Mouse (Mus musculus) neural tube, embryonic 11.5 days (tissue): ENCODE measurements around the gene Mgst3. TPM values are rescaled to one million over a fixed set of nuclear protein-coding genes. Genes with fewer than 3 reads are reported as not detected.

Source experiments
- ATAC-seq: fragments of 200-750 bp; cut with Nextera tagmentation; 2 replicates; pipeline ENCODE4 v1.8.0; 2017; ENCODE audit warnings: moderate number of reproducible peaks, mild to moderate bottlenecking, moderate TSS enrichment, moderate library complexity; ENCODE audit not compliant: insufficient read depth, low FRiP score, low TSS enrichment
- DNase-seq: peaks from one replicate; pipeline ENCODE4 v3.0.0-alpha.2; 2015; ENCODE audit warnings: low spot score
- H3K27ac ChIP-seq: fragments of 300-500 bp; sonication (generic); 2 replicates; pipeline ENCODE4 v1.5.1; 2014; ENCODE audit warnings: low read depth, mild to moderate bottlenecking, low read length
- H3K27me3 ChIP-seq: fragments of 300-500 bp; sonication (generic); 2 replicates; pipeline ENCODE4 v1.6.1; 2014; ENCODE audit warnings: mild to moderate bottlenecking, low read length, mixed read lengths; ENCODE audit not compliant: control insufficient read depth, insufficient read depth
- H3K36me3 ChIP-seq: fragments of 300-500 bp; sonication (generic); 2 replicates; pipeline ENCODE4 v1.6.1; 2014; ENCODE audit warnings: mild to moderate bottlenecking, low read length, moderate library complexity, mixed read lengths; ENCODE audit not compliant: control insufficient read depth, insufficient read depth
- H3K4me1 ChIP-seq: fragments of 300-500 bp; sonication (generic); 2 replicates; pipeline ENCODE4 v1.6.1; 2014; ENCODE audit warnings: low read length, mixed read lengths; ENCODE audit not compliant: control insufficient read depth, insufficient read depth
- H3K4me2 ChIP-seq: fragments of 300-500 bp; sonication (generic); 2 replicates; pipeline ENCODE4 v1.6.1; 2014; ENCODE audit warnings: low read depth, mild to moderate bottlenecking, moderate library complexity
- H3K4me3 ChIP-seq: fragments of 300-500 bp; sonication (generic); 2 replicates; pipeline ENCODE4 v1.5.1; 2014; ENCODE audit warnings: low read depth, low read length
- H3K9ac ChIP-seq: fragments of 300-500 bp; sonication (generic); 2 replicates; pipeline ENCODE4 v1.6.1; 2014; ENCODE audit warnings: mild to moderate bottlenecking, low read length
- H3K9me3 ChIP-seq: fragments of 300-500 bp; sonication (generic); 2 replicates; pipeline ENCODE4 v1.6.1; 2016; ENCODE audit warnings: low read length; ENCODE audit not compliant: control insufficient read depth
- WGBS: fragments of 180-500 bp; shearing (Covaris S2); extraction: QIAGEN DNeasy Blood & Tissue Kit; methylation state at CpG from one replicate; pipeline ENCODE4 v1.1.7; 2014; 5-methylcytosine and 5-hydroxymethylcytosine counted together
- polyA plus RNA-seq: library from polyadenylated mRNA; unstranded; fragments of >200 nt; fragmentation: Nextera tagmentation; extraction: Ambion mirVana; gene quantifications from 2 replicates; pipeline ENCODE4 v1.2.1, GENCODE M21; 2014

The Mgst3 gene
- polyA plus RNA-seq, 1 experiment from 2014 or later, result 78.0 TPM

DNA sequence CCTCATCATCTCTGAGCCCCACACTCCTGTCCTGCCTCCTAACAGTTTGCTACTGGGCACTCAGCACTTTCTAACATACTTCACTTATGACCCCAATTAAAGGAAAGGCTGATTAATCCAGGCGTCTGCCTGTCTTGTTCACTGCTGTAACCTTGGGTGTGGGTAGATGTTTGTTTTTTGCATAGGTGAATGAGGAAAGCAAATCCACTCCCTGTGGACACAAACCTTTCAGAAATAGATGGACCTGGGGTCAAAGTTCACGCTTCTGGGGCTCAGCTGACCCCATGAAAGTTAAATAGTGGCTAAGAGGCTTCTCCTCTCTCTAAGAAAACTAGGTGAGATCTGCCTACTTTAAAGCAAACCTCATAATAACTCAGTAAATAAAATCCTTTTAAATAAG lies 18.7 kb downstream of the Mgst3 start:
- Histone ChIP-seq H3K27me3 (no peaks in the 10 kb centered on the region), H3K4me2 (no peak overlapping the region; the same call in 1 of the 2 replicates), H3K4me1 (peaks cover 6% of the 10 kb centered on the region; the same call in 1 of the 2 replicates), H3K27ac (no peak overlapping the region), H3K36me3 (no peaks in the 10 kb centered on the region), H3K9ac (no peak overlapping the region), H3K9me3 (no peaks in the 10 kb centered on the region), H3K4me3 (no peak overlapping the region)
- WGBS, result 55% methylated on average over 2 of the region's 2 CpGs
- ATAC-seq (no peak), DNase-seq (no peak)

DNA sequence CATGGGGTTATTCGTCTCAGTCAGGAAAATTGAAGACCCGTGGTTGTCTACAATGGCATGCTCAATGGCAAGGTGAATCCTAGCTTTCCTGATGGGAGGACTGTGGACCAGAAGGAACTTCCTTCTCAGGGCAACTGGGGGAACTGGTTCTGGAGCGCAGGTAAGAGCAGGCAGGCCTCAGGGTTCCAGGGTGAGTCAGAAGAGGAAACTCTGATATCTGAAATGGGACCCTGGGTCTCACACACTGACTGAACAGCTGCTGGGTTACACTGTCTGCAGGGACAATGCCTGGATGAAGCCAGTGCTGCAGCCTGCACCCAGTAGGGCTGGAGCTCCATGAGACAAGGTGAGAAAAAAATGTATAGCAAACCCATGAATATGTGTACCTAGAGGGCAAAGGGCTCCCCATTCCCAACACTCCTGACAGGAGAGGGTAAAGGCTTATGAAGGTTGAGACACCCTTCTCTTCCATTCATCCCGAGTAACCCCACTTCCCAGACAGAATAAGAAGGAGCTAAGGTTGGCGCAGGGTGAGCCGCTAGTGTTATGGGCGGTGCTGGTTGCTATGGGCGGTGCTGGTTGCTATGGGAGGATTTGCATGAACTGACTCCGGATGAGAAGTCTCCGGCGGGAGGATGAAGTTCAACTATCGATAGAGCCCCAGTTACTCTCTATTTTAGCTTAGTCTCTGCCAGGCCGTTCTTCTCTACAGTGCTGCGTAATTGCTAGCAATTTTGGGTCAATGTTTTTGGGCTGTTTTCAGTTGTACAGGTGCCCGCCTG lies 19.4 kb downstream of the Mgst3 start:
- ATAC-seq (peak; percentile 75; the same call in 1 of the 2 replicates), DNase-seq (peak; percentile 73)

DNA sequence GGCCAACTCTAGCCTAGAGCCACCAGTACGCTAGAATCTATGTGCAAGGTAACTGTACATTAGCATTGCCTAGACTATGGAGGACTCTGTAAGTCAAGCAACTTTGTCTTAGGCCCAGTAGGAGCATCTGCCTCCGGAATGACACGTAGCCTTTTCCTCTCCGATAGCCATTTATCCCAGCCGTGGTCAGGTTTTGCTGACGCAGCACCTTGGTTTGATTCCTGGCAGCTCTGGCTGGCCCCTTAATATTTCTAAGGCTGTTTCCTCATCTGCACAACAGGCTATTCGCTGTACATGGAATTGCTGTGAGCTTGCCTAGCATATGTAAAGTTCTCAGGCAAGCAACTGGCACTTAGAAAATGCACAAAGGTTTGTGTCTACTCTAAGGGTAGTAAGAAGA lies 20.9 kb downstream of the Mgst3 start:
- Histone ChIP-seq H3K9me3 (no peaks in the 10 kb centered on the region), H3K9ac (no peak overlapping the region), H3K27ac (no peak overlapping the region), H3K4me3 (no peak overlapping the region), H3K36me3 (no peaks in the 10 kb centered on the region), H3K27me3 (no peaks in the 10 kb centered on the region), H3K4me2 (no peak overlapping the region), H3K4me1 (peaks cover 6% of the 10 kb centered on the region; the same call in 1 of the 2 replicates)
- ATAC-seq, result no peak
- 94% methylated on average over 7 of the region's 7 CpGs for WGBS
- DNase-seq, result no peak

More for the DNA sequence above, 19.4 kb downstream of the Mgst3 start:
- no peaks in the 10 kb centered on the region for H3K27me3 ChIP-seq
- H3K36me3 ChIP-seq, result no peaks in the 10 kb centered on the region
- no peak overlapping the region for H3K27ac ChIP-seq
- no peaks in the 10 kb centered on the region for H3K9me3 ChIP-seq
- WGBS, result 19% methylated on average over 15 of the region's 15 CpGs
- peaks cover 6% of the 10 kb centered on the region; the same call in 1 of the 2 replicates for H3K4me1 ChIP-seq
- peak overlapping the region; percentile 19; the same call in 1 of the 2 replicates for H3K4me2 ChIP-seq
- no peak overlapping the region for H3K9ac ChIP-seq
- H3K4me3 ChIP-seq, result no peak overlapping the region

DNA sequence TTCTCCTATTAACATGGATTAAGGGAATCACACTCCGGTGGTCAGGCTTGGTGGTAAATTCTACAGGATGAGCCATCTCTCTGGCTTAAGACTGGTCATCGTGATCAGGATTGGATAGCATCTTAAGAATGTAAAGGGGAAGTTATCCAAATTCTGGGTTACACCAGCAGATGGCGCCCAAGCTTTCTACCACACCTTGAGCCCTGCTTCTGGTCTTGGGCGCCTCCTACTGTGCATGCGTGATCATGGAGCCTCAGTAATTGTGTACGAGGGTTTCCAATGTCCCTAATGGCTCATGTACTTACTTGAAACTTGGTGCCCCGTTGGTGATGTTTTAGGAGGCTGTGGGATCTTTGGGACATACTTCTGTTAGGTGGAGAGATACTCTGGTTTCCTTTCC lies 23.7 kb downstream of the Mgst3 start:
- H3K4me2 ChIP-seq, result no peak overlapping the region
- peaks cover 6% of the 10 kb centered on the region; the same call in 1 of the 2 replicates for H3K4me1 ChIP-seq
- H3K27ac ChIP-seq, result no peak overlapping the region
- H3K27me3 ChIP-seq, result no peaks in the 10 kb centered on the region
- H3K9ac ChIP-seq, result no peak overlapping the region
- peak; percentile 45; the same call in 1 of the 2 replicates for ATAC-seq
- no peaks in the 10 kb centered on the region for H3K9me3 ChIP-seq
- DNase-seq, result peak; percentile 85
- no peaks in the 10 kb centered on the region for H3K36me3 ChIP-seq
- no peak overlapping the region for H3K4me3 ChIP-seq
- WGBS, result 12% methylated on average over 7 of the region's 7 CpGs

DNA sequence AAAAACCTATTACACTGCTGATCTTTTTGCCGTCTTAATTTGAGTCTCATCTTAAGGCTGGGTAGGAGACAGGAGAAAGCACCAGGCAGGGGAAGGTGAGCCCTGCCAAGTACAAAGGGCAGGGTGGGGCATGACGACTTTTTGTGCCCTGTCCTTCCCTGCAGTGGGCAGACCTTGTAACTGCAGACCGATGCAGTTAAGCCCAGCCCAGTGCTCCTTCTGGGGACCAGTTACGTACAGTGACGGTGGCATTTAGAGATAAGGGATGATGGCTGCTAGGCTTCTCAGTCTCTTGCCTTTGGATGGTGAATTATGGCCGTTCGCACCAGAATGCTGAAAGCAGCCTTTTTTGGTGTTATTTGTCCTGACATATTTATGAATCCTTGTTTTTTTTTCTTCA lies 25.1 kb downstream of the Mgst3 start:
- ATAC-seq (no peak), DNase-seq (no peak)
- Histone ChIP-seq H3K4me2 (no peak overlapping the region), H3K36me3 (no peaks in the 10 kb centered on the region), H3K27me3 (no peaks in the 10 kb centered on the region), H3K27ac (no peak overlapping the region), H3K9ac (no peak overlapping the region), H3K9me3 (no peaks in the 10 kb centered on the region), H3K4me1 (no peaks in the 10 kb centered on the region), H3K4me3 (no peak overlapping the region)
- WGBS, result 84% methylated on average over 7 of the region's 7 CpGs

DNA sequence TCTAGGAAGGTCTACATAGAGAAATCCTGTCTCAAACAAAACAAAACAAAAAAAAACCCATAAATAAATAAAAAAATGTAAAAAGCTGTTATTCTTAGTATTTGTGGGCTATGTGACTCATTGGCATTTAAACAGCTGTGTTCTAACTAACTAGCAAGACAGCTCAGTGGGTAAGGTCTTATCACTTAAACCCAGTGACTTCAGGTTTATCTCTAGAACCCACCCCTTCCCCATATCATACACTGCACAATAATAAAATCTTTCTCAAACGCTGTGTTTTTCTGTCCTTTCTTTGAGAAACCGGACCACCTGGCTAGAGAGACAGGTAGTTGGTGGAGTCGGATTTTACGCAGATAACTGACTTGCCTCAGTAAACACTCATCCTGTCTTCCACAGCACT lies 25.6 kb downstream of the Mgst3 start:
- DNase-seq, result no peak
- H3K4me2 ChIP-seq, result no peak overlapping the region
- H3K4me3 ChIP-seq, result no peak overlapping the region
- no peak overlapping the region for H3K27ac ChIP-seq
- H3K9me3 ChIP-seq, result no peaks in the 10 kb centered on the region
- H3K36me3 ChIP-seq, result no peaks in the 10 kb centered on the region
- WGBS, result 90% methylated on average over 4 of the region's 4 CpGs
- ATAC-seq, result no peak
- H3K4me1 ChIP-seq, result no peaks in the 10 kb centered on the region
- H3K9ac ChIP-seq, result no peak overlapping the region
- H3K27me3 ChIP-seq, result no peaks in the 10 kb centered on the region

DNA sequence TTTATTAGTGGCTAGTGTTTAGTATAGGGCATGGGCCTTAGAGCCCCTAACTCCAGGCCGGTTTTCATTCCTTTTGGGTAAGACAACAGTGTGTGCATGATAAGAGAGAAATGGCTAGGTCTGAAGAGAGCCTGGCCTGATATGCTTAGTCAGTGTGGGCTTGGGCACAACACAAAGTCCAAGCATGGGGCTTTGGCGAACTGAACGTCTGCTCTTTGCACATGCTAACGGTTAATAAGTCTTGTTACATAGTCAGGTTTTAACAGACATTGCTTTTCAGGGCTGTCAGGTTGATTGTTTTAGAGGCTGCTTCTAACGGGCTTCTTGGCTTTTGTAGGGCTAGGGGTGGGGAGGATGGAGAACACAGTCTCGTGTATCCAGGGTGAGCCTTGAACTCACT lies 27.0 kb downstream of the Mgst3 start:
- Histone ChIP-seq H3K9me3 (no peaks in the 10 kb centered on the region), H3K36me3 (no peaks in the 10 kb centered on the region), H3K4me2 (no peak overlapping the region), H3K27ac (no peak overlapping the region), H3K4me1 (no peaks in the 10 kb centered on the region), H3K4me3 (no peak overlapping the region), H3K9ac (no peak overlapping the region), H3K27me3 (no peaks in the 10 kb centered on the region)
- no peak for DNase-seq
- ATAC-seq, result no peak
- 88% methylated on average over 6 of the region's 6 CpGs for WGBS

DNA sequence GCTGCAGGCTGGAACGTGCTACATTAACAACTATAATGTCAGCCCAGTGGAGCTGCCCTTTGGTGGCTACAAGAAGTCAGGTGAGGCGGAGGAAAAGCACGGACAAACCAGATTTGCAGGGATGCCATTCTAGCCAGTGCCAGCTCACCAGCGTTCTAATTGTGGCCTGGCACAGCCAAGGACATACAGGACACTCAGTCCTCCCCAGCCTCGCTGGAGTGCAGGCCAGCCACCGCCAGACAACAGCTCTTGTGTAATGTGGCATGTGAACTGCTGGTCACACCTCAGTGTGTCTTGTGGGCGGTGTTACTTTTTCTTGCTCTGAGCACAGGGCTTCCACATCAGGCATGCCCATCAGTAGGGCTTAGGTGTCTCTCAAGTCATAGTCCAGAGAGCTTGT lies 27.8 kb downstream of the Mgst3 start:
- H3K27me3 ChIP-seq, result no peaks in the 10 kb centered on the region
- no peak overlapping the region for H3K4me2 ChIP-seq
- H3K4me1 ChIP-seq, result no peaks in the 10 kb centered on the region
- WGBS, result 95% methylated on average over 7 of the region's 7 CpGs
- no peak overlapping the region for H3K4me3 ChIP-seq
- no peaks in the 10 kb centered on the region for H3K36me3 ChIP-seq
- no peak overlapping the region for H3K27ac ChIP-seq
- ATAC-seq (no peak), DNase-seq (no peak)
- no peak overlapping the region for H3K9ac ChIP-seq
- H3K9me3 ChIP-seq, result no peaks in the 10 kb centered on the region

DNA sequence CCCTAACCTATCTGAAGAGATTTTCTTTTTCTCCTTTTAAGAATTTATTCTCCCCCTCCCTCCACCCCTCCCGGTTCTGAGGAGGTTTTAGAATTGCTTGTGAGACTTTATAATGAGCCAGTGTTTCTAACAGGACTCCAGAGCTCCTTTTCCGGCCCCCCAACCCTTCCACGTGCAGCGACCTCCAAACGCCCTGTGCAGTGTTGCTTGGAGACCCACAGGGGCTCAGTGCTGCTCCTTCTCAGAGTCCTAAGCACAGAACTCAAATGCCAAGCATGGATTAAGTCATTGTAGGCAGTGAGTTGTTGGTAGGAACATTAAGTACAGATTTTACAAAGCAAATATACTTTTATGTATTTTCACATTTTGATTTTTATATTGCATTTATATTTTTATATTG lies 30.3 kb downstream of the Mgst3 start:
- WGBS, result 73% methylated on average over 5 of the region's 5 CpGs
- no peaks in the 10 kb centered on the region for H3K36me3 ChIP-seq
- DNase-seq (no peak), ATAC-seq (no peak)
- no peaks in the 10 kb centered on the region for H3K9me3 ChIP-seq
- H3K4me2 ChIP-seq, result no peak overlapping the region
- no peak overlapping the region for H3K27ac ChIP-seq
- no peaks in the 10 kb centered on the region for H3K27me3 ChIP-seq
- no peak overlapping the region for H3K9ac ChIP-seq
- H3K4me1 ChIP-seq, result 0 out of 2 replicates have a peak, but pooled peaks cover 2% of the 10 kb centered on the region
- no peak overlapping the region for H3K4me3 ChIP-seq
